20 mouse cellular contexts compared by ENCODE assay signal in genomic region chr5:25627086-25627485, GRCm38 (mm10).
DNase-seq lines count a peak whose midpoint lies in the region; ATAC-seq and TF ChIP-seq lines count a peak whose summit lies in the region.
"Had no signal": no experiment of that assay in that cellular context is flagged by ENCODE, and none has a peak within 500 bp of the region (broad histone marks: within the 10 kb centered on the region; RNA-seq: fewer than 3 reads in every experiment).

No protein-coding gene starts in this region.

- H3K36me3 ChIP-seq in hindbrain, postnatal 0 days (ENCODE audit: insufficient read depth, low read length): no peaks in the 10 kb centered on the region
- no peaks in the 10 kb centered on the region for H3K36me3 ChIP-seq in hindbrain, embryonic 13.5 days
- H3K36me3 ChIP-seq in kidney, embryonic 16.5 days (ENCODE audit: insufficient read depth, low read length): no peaks in the 10 kb centered on the region
- H3K36me3 ChIP-seq: embryonic facial prominence, embryonic 13.5 days; embryonic facial prominence, embryonic 15.5 days; forebrain, embryonic 10.5 days; forebrain, embryonic 12.5 days had no signal

- 78% methylated on average over 5 of the region's 5 CpGs for WGBS in hindbrain, postnatal 0 days
- WGBS in hindbrain, embryonic 13.5 days: 85% methylated on average over 5 of the region's 5 CpGs
- WGBS in kidney, embryonic 16.5 days: 75% methylated on average over 5 of the region's 5 CpGs

- H3K9ac ChIP-seq in hindbrain, postnatal 0 days (replicated peaks; ENCODE audit: low read length): no peak overlapping the region
- no peak overlapping the region for H3K9ac ChIP-seq in hindbrain, embryonic 13.5 days
- H3K9ac ChIP-seq in kidney, embryonic 16.5 days (replicated peaks; ENCODE audit: low read length): no peak overlapping the region
- H3K9ac ChIP-seq: embryonic facial prominence, embryonic 13.5 days; embryonic facial prominence, embryonic 15.5 days; forebrain, embryonic 12.5 days had no signal

- H3K4me1 ChIP-seq in hindbrain, postnatal 0 days (ENCODE audit: insufficient read depth, low read length): no peaks in the 10 kb centered on the region
- H3K4me1 ChIP-seq in hindbrain, embryonic 13.5 days (replicated peaks): no peaks in the 10 kb centered on the region
- H3K4me1 ChIP-seq in kidney, embryonic 16.5 days (ENCODE audit: insufficient read depth, low read length): no peaks in the 10 kb centered on the region
- H3K4me1 ChIP-seq: embryonic facial prominence, embryonic 13.5 days; embryonic facial prominence, embryonic 15.5 days; forebrain, embryonic 10.5 days; forebrain, embryonic 12.5 days had no signal

- no peaks in the 10 kb centered on the region for H3K27me3 ChIP-seq in hindbrain, postnatal 0 days (ENCODE audit: insufficient read depth, low read length)
- no peaks in the 10 kb centered on the region for H3K27me3 ChIP-seq in hindbrain, embryonic 13.5 days
- H3K27me3 ChIP-seq in kidney, embryonic 16.5 days (ENCODE audit: insufficient read depth, low read length): no peaks in the 10 kb centered on the region
- H3K27me3 ChIP-seq: embryonic facial prominence, embryonic 13.5 days; embryonic facial prominence, embryonic 15.5 days; forebrain, embryonic 12.5 days had no signal

- H3K27ac ChIP-seq in hindbrain, postnatal 0 days: no peak overlapping the region
- H3K27ac ChIP-seq in hindbrain, embryonic 13.5 days: no peak overlapping the region
- H3K27ac ChIP-seq in kidney, embryonic 16.5 days (ENCODE audit: low read length): no peak overlapping the region
- H3K27ac ChIP-seq: embryonic facial prominence, embryonic 13.5 days; embryonic facial prominence, embryonic 15.5 days; forebrain, embryonic 12.5 days had no signal

- DNase-seq in hindbrain, postnatal 0 days (ENCODE audit: low spot score): no peak
- no peak for DNase-seq in kidney, postnatal 4 days
- DNase-seq: adrenal gland, adult 2 months; adrenal gland, postnatal 10 days; adrenal gland, postnatal 25 days; cerebellum, adult 11 months; cerebellum, adult 18-20 months; cerebellum, adult 8-10 months; cerebellum, adult 9-11 months; cerebellum, postnatal 25 days; embryo, embryonic 11 days had no signal

- no peak overlapping the region for H3K4me3 ChIP-seq in hindbrain, postnatal 0 days (ENCODE audit: low read length)
- H3K4me3 ChIP-seq in hindbrain, embryonic 13.5 days: no peak overlapping the region
- H3K4me3 ChIP-seq in kidney, embryonic 16.5 days (ENCODE audit: low read length): no peak overlapping the region
- H3K4me3 ChIP-seq: embryonic facial prominence, embryonic 13.5 days; embryonic facial prominence, embryonic 15.5 days; erythroblast, embryonic 14.5 days; forebrain, embryonic 10.5 days; forebrain, embryonic 12.5 days had no signal

- no peak for TF ChIP-seq CTCF in hindbrain, postnatal 0 days (IDR thresholded peaks at IDR 0.05; ENCODE audit: low read depth)

- no peak overlapping the region for H3K4me2 ChIP-seq in hindbrain, postnatal 0 days (ENCODE audit: low read depth, low read length)
- H3K4me2 ChIP-seq in hindbrain, embryonic 13.5 days: no peak overlapping the region
- no peak overlapping the region for H3K4me2 ChIP-seq in kidney, embryonic 16.5 days (replicated peaks; ENCODE audit: low read depth, low read length)
- H3K4me2 ChIP-seq: embryonic facial prominence, embryonic 13.5 days; embryonic facial prominence, embryonic 15.5 days; forebrain, embryonic 12.5 days had no signal

- H3K9me3 ChIP-seq in hindbrain, postnatal 0 days (ENCODE audit: low read length): no peaks in the 10 kb centered on the region
- no peaks in the 10 kb centered on the region; the same call in 1 of the 2 replicates for H3K9me3 ChIP-seq in hindbrain, embryonic 13.5 days
- no peaks in the 10 kb centered on the region for H3K9me3 ChIP-seq in kidney, embryonic 16.5 days (ENCODE audit: low read length)
- H3K9me3 ChIP-seq: embryonic facial prominence, embryonic 13.5 days; embryonic facial prominence, embryonic 15.5 days had no signal

- 0 out of 2 replicates have a peak, but pooled peaks have one; percentile 24 for ATAC-seq in hindbrain, postnatal 0 days
- no peak for ATAC-seq in hindbrain, embryonic 13.5 days (ENCODE audit: low FRiP score)
- ATAC-seq in kidney, embryonic 16.5 days (ENCODE audit: low FRiP score, low TSS enrichment): peak; percentile 51; the same call in 1 of the 2 replicates
- ATAC-seq: forebrain, embryonic 14.5 days; forebrain, embryonic 16.5 days had no signal
